Mouse (Mus musculus): Measurements from ENCODE around the gene Ppp1r36.
A peak's percentile ranks its signal among the peaks of the same experiment; 100 is the strongest.
"Not testable (repeated sequence)": the region's sequence is repeated elsewhere in the genome, so short reads cannot be mapped to it uniquely, and the experiment has no call there.

The Ppp1r36 gene

DNA sequence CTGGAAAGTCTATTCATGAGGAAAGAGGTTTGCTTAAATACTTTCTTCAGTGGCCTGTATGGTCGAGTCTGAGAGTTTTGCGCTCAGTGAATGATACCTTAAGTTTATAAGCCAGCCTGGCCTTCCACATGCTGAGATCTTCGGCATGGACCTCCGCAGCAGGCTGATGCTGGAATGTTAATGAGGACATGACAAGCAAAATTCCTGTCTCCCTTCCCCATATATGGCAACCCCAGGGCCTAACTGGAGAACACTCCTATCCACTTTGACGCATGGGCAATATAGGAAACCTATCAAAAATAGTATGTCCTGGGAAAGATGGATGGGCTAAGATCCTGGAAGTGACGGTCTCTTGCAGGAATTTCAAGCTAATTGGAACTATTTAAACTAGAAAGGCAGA lies 30.8 kb downstream of the Ppp1r36 start:
- no peak for DNase-seq (ENCODE audit: low read depth, low spot score)

- DNase-seq (ENCODE audit: low read depth, low spot score): no peak
Measured at GRCm38 (mm10) chr12:76452203-76452602, 34.9 kb downstream of the Ppp1r36 start.

DNA sequence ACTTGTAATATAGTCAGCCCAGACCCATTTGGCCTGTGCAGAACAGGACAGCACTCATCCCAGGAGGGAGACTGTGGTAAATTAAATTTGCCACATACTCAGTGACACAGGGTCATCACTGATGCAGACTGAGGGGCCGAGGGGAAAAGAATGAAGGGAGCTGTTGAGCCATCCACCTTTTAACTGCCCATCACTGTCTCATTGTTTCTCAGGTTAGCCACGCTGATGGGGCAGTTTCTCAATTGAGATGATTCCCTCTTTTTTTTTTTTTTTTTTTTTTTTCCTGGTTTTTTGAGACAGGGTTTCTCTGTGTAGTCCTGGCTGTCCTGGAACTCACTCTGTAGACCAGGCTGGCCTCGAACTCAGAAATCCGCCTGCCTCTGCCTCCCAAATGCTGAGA lies 41.1 kb downstream of the Ppp1r36 start:
- not testable (repeated sequence) for DNase-seq (ENCODE audit: low read depth, low spot score)

GRCm38 (mm10) chr12:76459032-76459431 lies 41.7 kb downstream of the Ppp1r36 start:
- peak; percentile 58 for DNase-seq (ENCODE audit: low read depth, low spot score)

DNA sequence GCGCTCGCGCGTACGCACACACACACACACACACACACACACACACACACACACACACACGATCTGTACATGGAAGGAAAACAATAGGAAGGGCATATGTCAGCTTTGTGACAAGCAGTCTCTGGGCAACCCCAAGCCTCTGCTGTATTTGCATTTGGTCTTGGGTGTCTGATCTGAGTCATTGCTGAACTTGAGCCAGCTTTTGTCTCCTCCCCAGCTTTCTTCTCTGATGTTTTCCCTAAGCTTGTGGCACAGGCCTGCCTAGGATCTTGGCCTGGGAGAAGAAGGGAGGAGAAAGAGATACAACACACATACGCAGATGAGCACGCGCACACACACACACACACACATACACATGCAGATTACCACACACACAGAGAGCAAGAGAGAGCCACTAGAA lies 46.1 kb downstream of the Ppp1r36 start:
- DNase-seq (ENCODE audit: low read depth, low spot score): no peak

GRCm38 (mm10) chr12:76464651-76465252 lies 47.4 kb downstream of the Ppp1r36 start:
- no peak for DNase-seq (ENCODE audit: low read depth, low spot score)

DNA sequence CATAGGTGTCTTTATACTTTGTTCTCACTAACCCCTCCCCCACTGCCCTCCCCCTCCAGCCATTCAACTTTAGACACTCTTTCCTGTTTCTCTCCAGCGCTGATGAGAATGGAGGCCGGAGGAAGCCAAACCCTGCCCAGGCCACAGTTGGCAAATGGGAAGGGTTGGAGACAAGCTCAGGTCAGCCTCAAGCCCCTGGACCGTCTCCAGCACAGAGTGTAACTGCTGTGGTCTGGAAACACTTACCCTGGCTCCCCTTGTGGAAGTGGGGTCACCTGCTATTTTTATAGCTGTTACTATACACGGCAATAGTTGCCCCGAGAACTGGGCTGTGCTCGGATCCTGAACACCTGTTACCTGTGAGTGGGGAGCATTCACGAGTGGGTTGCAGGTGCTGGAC lies 49.3 kb downstream of the Ppp1r36 start:
- DNase-seq (ENCODE audit: low read depth, low spot score): no peak

GRCm38 (mm10) chr12:76467256-76467655 lies 49.9 kb downstream of the Ppp1r36 start:
- DNase-seq (ENCODE audit: low read depth, low spot score): no peak

GRCm38 (mm10) chr12:76472046-76472445 lies 54.7 kb downstream of the Ppp1r36 start:
- DNase-seq (ENCODE audit: low read depth, low spot score): peak; percentile 77

DNA sequence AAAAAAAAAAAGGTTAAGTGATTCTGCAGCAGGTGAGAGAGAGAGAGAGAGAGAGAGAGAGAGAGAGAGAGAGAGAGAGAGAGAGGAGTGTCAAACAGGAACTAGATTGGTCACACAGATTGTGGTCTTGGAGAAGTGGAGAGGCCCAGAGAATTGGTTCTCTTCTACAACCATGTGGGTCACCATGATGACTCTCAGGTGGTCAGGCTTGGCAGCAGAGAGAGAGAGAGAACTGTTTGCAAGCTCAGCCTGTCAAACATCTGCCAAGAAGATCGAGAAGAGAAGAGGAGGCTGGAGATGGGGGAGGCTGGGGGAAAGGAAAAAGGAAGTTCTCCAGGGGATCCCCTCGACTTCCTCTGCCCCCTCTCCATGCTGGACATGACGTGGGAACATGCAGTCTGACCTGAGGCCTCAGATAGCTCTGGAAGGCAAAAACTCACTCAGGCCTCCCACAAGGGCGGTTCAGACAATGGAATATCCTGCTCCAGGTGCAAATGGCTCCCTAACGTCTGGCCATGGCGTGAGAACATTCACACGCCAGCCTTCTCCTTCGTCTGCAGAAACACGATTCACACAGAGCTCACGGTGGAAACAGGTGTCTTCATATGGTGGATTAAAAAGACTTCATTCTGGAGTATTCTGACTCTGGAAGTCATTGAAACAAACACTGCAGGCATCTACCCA lies 56.4 kb downstream of the Ppp1r36 start:
- DNase-seq (ENCODE audit: low read depth, low spot score): no peak

GRCm38 (mm10) chr12:76474246-76474583 lies 56.9 kb downstream of the Ppp1r36 start:
- peak; percentile 81 for DNase-seq (ENCODE audit: low read depth, low spot score)

GRCm38 (mm10) chr12:76474802-76475201 lies 57.5 kb downstream of the Ppp1r36 start:
- DNase-seq (ENCODE audit: low read depth, low spot score): no peak

DNA sequence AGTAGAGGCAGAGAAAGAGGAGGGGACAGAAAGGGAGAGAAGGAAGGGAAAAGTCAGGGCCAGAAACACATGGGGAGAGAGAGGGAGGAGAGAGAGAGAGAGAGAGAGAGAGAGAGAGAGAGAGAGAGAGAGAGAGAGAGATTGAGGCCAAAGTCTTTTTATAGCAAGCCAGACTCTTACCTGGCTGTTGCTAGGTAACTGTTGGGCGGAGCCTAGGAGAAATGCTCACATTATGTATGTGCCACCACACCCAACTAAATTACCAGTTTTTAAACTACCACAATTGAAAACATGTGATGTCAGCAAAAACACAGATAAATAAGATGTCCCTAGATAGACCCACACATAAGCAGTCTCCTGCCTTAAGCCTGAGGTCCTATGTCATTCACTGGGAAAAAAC lies 58.8 kb downstream of the Ppp1r36 start:
- DNase-seq (ENCODE audit: low read depth, low spot score): no peak

DNA sequence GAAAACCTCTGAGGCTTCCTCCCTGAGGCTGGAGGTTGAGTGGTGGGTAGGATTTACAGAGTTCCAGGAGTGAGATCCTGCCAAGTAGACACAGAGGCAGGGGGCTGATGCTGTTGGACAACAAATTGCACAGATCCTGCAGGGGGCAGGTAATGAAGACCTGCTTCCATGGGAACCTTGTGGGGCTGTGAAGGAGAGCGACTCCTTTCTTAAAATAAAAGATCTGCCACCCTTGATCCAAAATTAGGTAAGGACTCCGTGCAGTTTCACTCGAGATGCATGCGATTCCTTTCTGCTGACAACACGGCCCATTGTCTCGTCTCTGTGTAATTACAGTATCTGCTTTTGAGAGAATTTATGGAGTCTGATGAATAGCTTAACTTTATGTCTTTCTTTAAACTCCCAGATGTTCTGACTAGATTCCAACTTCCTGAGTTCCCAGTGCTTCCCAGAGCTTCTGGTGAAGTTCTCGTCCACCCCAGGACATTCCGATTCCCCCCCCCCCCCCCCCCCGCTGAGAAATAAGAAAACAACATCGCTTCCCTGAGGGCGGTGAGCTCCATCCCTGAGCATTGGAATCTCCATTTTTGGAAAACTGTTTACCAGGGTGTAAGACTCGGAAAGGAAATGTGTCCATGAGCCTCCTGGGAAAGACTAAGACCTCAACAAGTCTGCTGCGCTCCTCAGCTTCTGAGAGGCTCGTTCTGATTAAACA lies 61.1 kb downstream of the Ppp1r36 start:
- DNase-seq (ENCODE audit: low read depth, low spot score): no peak

GRCm38 (mm10) chr12:76479174-76479573 lies 61.8 kb downstream of the Ppp1r36 start:
- no peak for DNase-seq (ENCODE audit: low read depth, low spot score)

DNA sequence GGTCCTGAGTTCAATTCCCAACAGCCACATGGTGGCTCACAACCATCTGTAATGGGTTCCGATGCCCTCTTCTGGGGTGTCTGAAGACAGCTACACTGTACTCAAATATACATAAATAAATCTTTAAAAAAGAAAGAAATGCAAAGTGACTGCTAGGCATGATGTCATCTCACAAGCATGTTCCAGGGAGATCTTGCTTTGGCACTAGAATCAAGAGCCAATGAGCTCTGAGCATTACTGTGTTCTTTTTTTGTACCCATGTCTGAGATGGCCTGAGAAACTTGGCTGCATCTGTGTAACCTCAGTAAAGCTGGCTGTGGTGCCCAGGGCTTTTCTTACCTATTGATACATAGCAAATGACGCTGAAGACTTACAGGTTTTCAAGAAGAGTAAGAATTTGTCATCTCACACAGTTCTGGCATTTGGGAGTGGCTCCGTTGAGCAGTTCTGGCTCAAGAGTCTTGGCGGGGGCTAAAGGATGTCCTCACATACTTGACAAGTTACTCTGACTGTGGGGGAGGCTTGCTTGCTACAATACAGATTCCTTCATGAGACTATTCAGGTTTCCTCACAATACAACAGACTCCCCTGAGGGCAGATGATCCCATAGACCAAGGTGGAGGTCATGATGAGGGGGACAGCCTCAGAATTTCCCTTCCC lies 62.6 kb downstream of the Ppp1r36 start:
- no peak for DNase-seq (ENCODE audit: low read depth, low spot score)

- DNase-seq (ENCODE audit: low read depth, low spot score): no peak
Measured at GRCm38 (mm10) chr12:76482446-76482845, 65.1 kb downstream of the Ppp1r36 start.

GRCm38 (mm10) chr12:76482948-76483347 lies 65.6 kb downstream of the Ppp1r36 start:
- no peak for DNase-seq (ENCODE audit: low read depth, low spot score)

GRCm38 (mm10) chr12:76484881-76485280 lies 67.5 kb downstream of the Ppp1r36 start:
- DNase-seq (ENCODE audit: low read depth, low spot score): no peak

DNA sequence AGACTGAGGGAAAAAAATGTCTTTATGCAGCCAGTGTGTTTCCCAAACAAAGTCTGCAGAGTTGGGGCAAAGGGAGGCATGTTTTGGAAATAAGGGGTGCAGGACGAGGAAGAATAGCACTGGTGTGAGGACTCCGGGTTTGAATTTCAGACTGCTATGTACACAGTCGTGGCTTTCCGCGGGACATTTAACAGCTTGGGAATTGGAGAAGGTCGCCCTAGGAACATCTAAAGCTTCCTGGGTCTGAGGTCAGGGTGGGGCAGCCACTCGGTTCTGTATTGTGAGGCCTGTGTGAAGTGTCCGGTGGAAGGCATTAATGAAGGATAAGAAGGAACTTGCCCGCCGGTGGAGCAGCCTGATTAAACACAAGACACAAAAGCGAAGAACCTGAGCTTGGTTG lies 68.0 kb downstream of the Ppp1r36 start:
- DNase-seq (ENCODE audit: low read depth, low spot score): no peak

DNA sequence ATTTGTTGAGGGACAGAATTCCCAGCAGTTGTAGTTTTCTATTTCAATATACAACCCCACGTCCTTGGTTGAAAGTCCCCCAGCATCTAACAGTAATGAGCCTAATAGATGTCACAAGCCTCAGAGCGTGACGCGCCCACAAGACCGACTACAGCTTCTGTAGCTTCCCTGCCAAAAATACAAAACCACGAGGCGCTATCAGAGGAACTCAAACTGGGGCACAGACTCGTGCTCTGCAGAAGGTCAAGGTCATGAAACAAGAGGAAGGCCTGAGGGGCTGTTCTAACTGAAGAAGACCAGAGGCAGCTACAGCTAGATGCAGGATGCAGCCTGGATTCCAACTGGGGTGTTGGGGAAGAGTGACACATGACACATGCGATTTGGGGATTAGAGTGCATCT lies 69.6 kb downstream of the Ppp1r36 start:
- no peak for DNase-seq (ENCODE audit: low read depth, low spot score)

Data from R1 (cell line).